Mouse (Mus musculus) midbrain, postnatal 0 days (tissue): ENCODE measurements around the gene Iqcn. TPM values are rescaled to one million over a fixed set of nuclear protein-coding genes. Genes with fewer than 3 reads are reported as not detected.

Source experiments
- ATAC-seq: fragments of 200-750 bp; cut with Nextera tagmentation; 2 replicates; pipeline ENCODE4 v1.8.0; 2017; ENCODE audit warnings: moderate number of reproducible peaks, mild to moderate bottlenecking, moderate TSS enrichment, moderate library complexity; ENCODE audit not compliant: low FRiP score
- DNase-seq: peaks from one replicate; pipeline ENCODE4 v3.0.0-alpha.2; 2015; ENCODE audit warnings: low spot score
- H3K27ac ChIP-seq: fragments of 300-500 bp; sonication (generic); 2 replicates; pipeline ENCODE4 v1.5.1; 2014; ENCODE audit warnings: low read depth, mild to moderate bottlenecking, low read length, mixed read lengths
- H3K27me3 ChIP-seq: fragments of 300-500 bp; sonication (generic); 2 replicates; pipeline ENCODE4 v1.6.1; 2014; ENCODE audit warnings: low read length, control low read depth, mixed read lengths; ENCODE audit not compliant: insufficient read depth
- H3K36me3 ChIP-seq: fragments of 300-500 bp; sonication (generic); 2 replicates; pipeline ENCODE4 v1.6.1; 2014; ENCODE audit warnings: low read length, control low read depth, mixed read lengths; ENCODE audit not compliant: insufficient read depth
- H3K4me1 ChIP-seq: fragments of 300-500 bp; sonication (generic); 2 replicates; pipeline ENCODE4 v1.6.1; 2014; ENCODE audit warnings: mild to moderate bottlenecking, control low read depth, antibody characterized with exemption, low read length, mixed read lengths; ENCODE audit not compliant: insufficient read depth
- H3K4me2 ChIP-seq: fragments of 300-500 bp; sonication (generic); 2 replicates; pipeline ENCODE4 v1.6.1; 2014; ENCODE audit warnings: low read depth, mild to moderate bottlenecking, low read length, mixed read lengths; ENCODE audit not compliant: poor library complexity, severe bottlenecking
- H3K4me3 ChIP-seq: fragments of 300-500 bp; sonication (generic); 2 replicates; pipeline ENCODE4 v1.5.1; 2014; ENCODE audit warnings: low read depth, mild to moderate bottlenecking, low read length, moderate library complexity
- H3K9ac ChIP-seq: fragments of 300-500 bp; sonication (generic); replicated peaks from 2 replicates; pipeline ENCODE4 v1.6.1; 2014; ENCODE audit warnings: mild to moderate bottlenecking, low read length, moderate library complexity, mixed read lengths; ENCODE audit not compliant: poor library complexity, severe bottlenecking
- H3K9me3 ChIP-seq: fragments of 300-500 bp; sonication (generic); 2 replicates; pipeline ENCODE4 v1.6.1; 2016; ENCODE audit warnings: low read length, control low read depth
- CTCF ChIP-seq: IDR thresholded peaks from 2 replicates; pipeline ENCODE4 v1.5.1; 2016; ENCODE audit warnings: antibody characterized with exemption, mild to moderate bottlenecking
- WGBS: fragments of 180-500 bp; shearing (Covaris S2); extraction: QIAGEN DNeasy Blood & Tissue Kit; methylation state at CpG from one replicate; pipeline ENCODE4 v1.1.7; 2014; 5-methylcytosine and 5-hydroxymethylcytosine counted together
- polyA plus RNA-seq: library from polyadenylated mRNA; unstranded; fragments of >200 nt; fragmentation: Nextera tagmentation; extraction: Ambion mirVana; gene quantifications from 2 replicates; pipeline ENCODE4 v1.2.1, GENCODE M21; 2015
- total RNA-seq: library from RNA; depleted of rRNA; stranded (reverse); fragments of >200 nt; gene quantifications from 2 replicates; pipeline ENCODE4 v1.2.3, GENCODE M21; 2014

Gene Iqcn
- total and polyA plus RNA-seq, 2 experiments from 2014 or later: 0.06 to 0.22 TPM

DNA sequence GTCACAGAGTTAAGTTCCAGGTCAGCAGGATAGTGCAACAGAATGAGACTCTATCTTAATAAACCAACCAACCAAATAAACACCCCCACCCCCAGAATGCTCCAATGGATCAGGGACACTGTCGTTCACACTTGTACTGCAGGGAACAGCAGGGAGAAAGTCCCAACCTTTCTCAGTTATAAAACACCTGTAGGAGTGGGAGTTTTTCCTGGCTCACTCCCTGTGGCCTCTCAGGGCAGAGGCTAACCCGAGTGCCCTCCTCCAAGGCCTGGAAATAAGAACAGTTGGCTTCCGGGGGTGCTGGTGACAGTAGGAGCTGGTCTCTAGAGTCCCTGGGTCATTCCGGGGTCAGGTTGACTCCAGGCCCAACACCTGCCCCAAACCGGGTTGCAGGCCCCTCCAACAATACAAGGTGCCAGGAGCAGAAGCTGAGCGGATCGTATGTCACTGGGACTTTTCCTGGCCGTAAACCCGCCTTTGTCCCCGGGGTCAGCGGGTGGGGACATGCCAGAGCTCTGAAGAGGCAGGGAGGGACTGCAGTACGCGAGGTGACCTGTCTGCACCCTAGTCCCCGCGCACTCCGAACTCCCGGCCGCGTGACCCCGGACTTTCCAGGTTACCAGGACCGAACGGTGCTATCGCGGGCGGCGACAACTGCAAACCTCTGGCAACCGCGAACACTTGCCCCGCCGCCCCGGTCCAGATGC is 44.2 kb upstream of the Iqcn start:
- ATAC-seq (peak; percentile 38), DNase-seq (no peak)
- Histone ChIP-seq H3K4me3 (peak overlapping the region; percentile 64), H3K27ac (peak overlapping the region; percentile 43; the same call in 1 of the 2 replicates), H3K27me3 (no peaks in the 10 kb centered on the region), H3K36me3 (peaks cover 12% of the 10 kb centered on the region; the same call in 1 of the 2 replicates), H3K9me3 (no peaks in the 10 kb centered on the region), H3K4me1 (peaks cover 4% of the 10 kb centered on the region; the same call in 1 of the 2 replicates), H3K9ac (peak overlapping the region; percentile 75), H3K4me2 (peak overlapping the region; percentile 92)
- TF ChIP-seq CTCF: no peak
- 2% methylated on average over 31 of the region's 31 CpGs for WGBS

DNA sequence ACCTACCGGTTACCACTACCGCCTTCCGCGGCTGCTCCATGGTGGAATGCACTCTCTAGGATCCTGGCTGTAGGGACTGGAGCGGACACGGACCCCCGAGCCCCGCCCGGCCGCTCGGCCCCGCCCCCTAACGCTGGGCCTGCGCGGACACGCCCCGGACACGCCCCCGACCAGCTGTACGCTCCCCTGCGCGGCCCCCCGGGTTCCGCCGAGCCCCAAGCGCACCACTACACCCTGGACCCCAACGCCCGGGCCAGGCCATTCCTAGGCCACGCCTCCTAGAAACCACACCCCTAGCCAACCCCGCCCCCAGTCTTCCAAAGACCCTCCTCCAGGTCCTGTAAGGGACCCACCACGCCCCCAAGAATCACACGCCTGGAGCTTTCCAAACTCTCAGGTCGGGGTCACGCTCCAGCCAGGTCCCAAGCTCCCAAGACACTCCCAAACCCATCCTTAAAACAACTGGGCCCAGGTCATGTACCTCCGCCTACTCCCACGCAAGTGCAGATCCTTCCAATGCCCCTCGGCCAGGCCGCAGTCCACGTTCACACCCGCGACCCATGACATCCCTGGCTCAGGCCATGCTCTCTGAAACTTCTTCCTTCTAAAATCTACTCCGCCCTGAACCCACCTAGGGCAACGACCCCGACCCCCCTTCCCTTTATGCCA is 43.5 kb upstream of the Iqcn start:
- 0 out of 2 replicates have a peak overlapping the region, but pooled peaks have one; percentile 44 for H3K27ac ChIP-seq
- peaks cover 9% of the 10 kb centered on the region; the same call in 1 of the 2 replicates for H3K36me3 ChIP-seq
- peak overlapping the region; percentile 64 for H3K4me3 ChIP-seq
- TF ChIP-seq CTCF: no peak
- DNase-seq: peak; percentile 76
- H3K27me3 ChIP-seq: no peaks in the 10 kb centered on the region
- no peaks in the 10 kb centered on the region for H3K9me3 ChIP-seq
- 2% methylated on average over 41 of the region's 44 CpGs for WGBS
- peaks cover 4% of the 10 kb centered on the region; the same call in 1 of the 2 replicates for H3K4me1 ChIP-seq
- H3K4me2 ChIP-seq: peak overlapping the region; percentile 92
- peak overlapping the region; percentile 75 for H3K9ac ChIP-seq
- peak; percentile 87 for ATAC-seq

DNA sequence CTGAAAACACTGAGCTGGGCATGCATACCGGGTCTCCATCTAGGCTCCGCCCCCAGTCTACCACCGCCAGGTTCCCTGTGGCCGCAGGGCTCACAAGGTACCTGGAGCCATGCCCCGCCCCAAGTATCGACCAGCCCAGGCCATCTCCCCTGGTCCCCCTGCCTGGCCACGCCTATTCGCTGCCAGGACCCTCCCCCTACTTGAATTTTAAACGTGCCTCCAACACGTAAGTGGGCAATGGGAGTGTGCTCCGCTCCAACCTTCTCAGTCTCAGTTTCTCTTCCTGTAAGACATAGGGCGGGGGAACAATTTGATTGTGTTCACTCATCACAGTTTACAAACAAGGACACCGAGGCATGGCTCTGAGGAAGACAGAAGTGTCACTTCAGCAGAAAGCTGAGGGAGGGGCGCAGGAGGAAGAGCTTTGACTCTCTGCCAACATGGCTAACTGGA is 43.0 kb upstream of the Iqcn start, which contains the start of gene Pgpep1:
Gene Pgpep1 (minus strand): TSS at position 116 of the 453 bp plus-strand sequence.
- H3K27ac ChIP-seq: peak within 1 kb of the TSS; percentile 44; the same call in 1 of the 2 replicates
- peak within 1 kb of the TSS; percentile 64 for H3K4me3 ChIP-seq
- H3K36me3 ChIP-seq: peaks cover 6% of the 10 kb centered on the region; the same call in 1 of the 2 replicates
- H3K27me3 ChIP-seq: no peaks in the 10 kb centered on the region
- WGBS: 5% methylated on average over 14 of the region's 14 CpGs
- H3K9me3 ChIP-seq: no peaks in the 10 kb centered on the region
- peak; percentile 33 for DNase-seq
- H3K9ac ChIP-seq: peak within 1 kb of the TSS; percentile 75
- H3K4me1 ChIP-seq: peaks cover 4% of the 10 kb centered on the region; the same call in 1 of the 2 replicates
- peak within 1 kb of the TSS; percentile 92 for H3K4me2 ChIP-seq
- peak; percentile 55; the same call in 1 of the 2 replicates for ATAC-seq
- TF ChIP-seq CTCF: no peak

GRCm38 (mm10) chr8:70663691-70664090 is 39.6 kb upstream of the Iqcn start:
- 29% methylated on average over 4 of the region's 4 CpGs for WGBS
- DNase-seq (peak; percentile 72), ATAC-seq (no peak)
- Histone ChIP-seq H3K9ac (no peak overlapping the region), H3K9me3 (no peaks in the 10 kb centered on the region), H3K27ac (0 out of 2 replicates have a peak overlapping the region, but pooled peaks have one; percentile 18), H3K4me1 (peaks cover 2% of the 10 kb centered on the region; the same call in 1 of the 2 replicates), H3K36me3 (no peaks in the 10 kb centered on the region), H3K4me2 (no peak overlapping the region), H3K27me3 (no peaks in the 10 kb centered on the region), H3K4me3 (no peak overlapping the region)
- TF ChIP-seq CTCF: no peak

- ATAC-seq (no peak), DNase-seq (no peak)
- Histone ChIP-seq H3K27me3 (no peaks in the 10 kb centered on the region), H3K4me3 (no peak overlapping the region), H3K4me1 (no peaks in the 10 kb centered on the region), H3K4me2 (no peak overlapping the region), H3K9ac (no peak overlapping the region), H3K27ac (no peak overlapping the region), H3K36me3 (no peaks in the 10 kb centered on the region), H3K9me3 (no peaks in the 10 kb centered on the region)
- WGBS: 79% methylated on average over 3 of the region's 3 CpGs
- no peak for TF ChIP-seq CTCF
These were observed 38.6 kb upstream of the Iqcn start for GRCm38 (mm10) chr8:70664631-70665030.
